ENCODE assay signal across 21 mouse cellular contexts in genomic region chr2:74933771-74934170, GRCm38 (mm10).
A peak's percentile ranks its signal among the peaks of the same experiment; 100 is the strongest.
DNase-seq lines count a peak whose midpoint lies in the region; ATAC-seq lines count a peak whose summit lies in the region.
"Had no signal": no experiment of that assay in that cellular context is flagged by ENCODE, and none has a peak within 500 bp of the region (broad histone marks: within the 10 kb centered on the region; RNA-seq: fewer than 3 reads in every experiment).

No protein-coding gene starts in this region.

- DNase-seq in cerebellum, postnatal 36 days, result peak; percentile 8 to 12
- DNase-seq in cerebellum, adult 9-11 months, result no peak
- DNase-seq in kidney, postnatal 4 days, result no peak
- peak; percentile 18 for DNase-seq in midbrain, embryonic 14.5 days
- DNase-seq in Muller cell, postnatal 12 days (ENCODE audit: inconsistent ontology term), result no peak
- DNase-seq: liver, postnatal 0 days; retina, postnatal 1 day; right cerebral cortex, postnatal 25 days; spleen, adult 18-20 months had no signal

- no peaks in the 10 kb centered on the region for H3K9me3 ChIP-seq in kidney, embryonic 15.5 days (replicated peaks)
- H3K9me3 ChIP-seq in midbrain, embryonic 14.5 days (ENCODE audit: control insufficient read depth, low read length), result no peaks in the 10 kb centered on the region
- no peaks in the 10 kb centered on the region for H3K9me3 ChIP-seq in midbrain, embryonic 15.5 days
- H3K9me3 ChIP-seq: heart, embryonic 12.5 days; hindbrain, embryonic 10.5 days; limb, embryonic 12.5 days; neural tube, embryonic 12.5 days had no signal

- no peak for ATAC-seq in kidney, embryonic 15.5 days (replicated peaks; ENCODE audit: low FRiP score)
- no peak for ATAC-seq in midbrain, embryonic 14.5 days (ENCODE audit: low FRiP score, low TSS enrichment)
- ATAC-seq in midbrain, embryonic 15.5 days (replicated peaks), result no peak
- ATAC-seq: forebrain, embryonic 16.5 days; intestine, postnatal 0 days; liver, postnatal 0 days had no signal

- H3K4me2 ChIP-seq in kidney, embryonic 15.5 days, result no peak overlapping the region
- H3K4me2 ChIP-seq in midbrain, embryonic 14.5 days (ENCODE audit: low read length), result no peak overlapping the region
- no peak overlapping the region for H3K4me2 ChIP-seq in midbrain, embryonic 15.5 days
- H3K4me2 ChIP-seq: heart, embryonic 12.5 days; limb, embryonic 12.5 days; liver, embryonic 11.5 days; midbrain, embryonic 11.5 days; neural tube, embryonic 12.5 days had no signal

- no peak overlapping the region for H3K4me3 ChIP-seq in kidney, embryonic 15.5 days (replicated peaks)
- H3K4me3 ChIP-seq in midbrain, embryonic 14.5 days (replicated peaks; ENCODE audit: low read depth, low read length), result no peak overlapping the region
- H3K4me3 ChIP-seq in midbrain, embryonic 15.5 days, result no peak overlapping the region
- H3K4me3 ChIP-seq: heart, embryonic 12.5 days; hindbrain, embryonic 10.5 days; layer of hippocampus, adult 2 months; limb, embryonic 12.5 days; neural tube, embryonic 12.5 days had no signal

- H3K27me3 ChIP-seq in kidney, embryonic 15.5 days, result peaks cover 12% of the 10 kb centered on the region
- H3K27me3 ChIP-seq in midbrain, embryonic 14.5 days (ENCODE audit: control insufficient read depth, insufficient read depth, low read length), result no peaks in the 10 kb centered on the region
- no peaks in the 10 kb centered on the region for H3K27me3 ChIP-seq in midbrain, embryonic 15.5 days (replicated peaks)
- H3K27me3 ChIP-seq: neural tube, embryonic 12.5 days; Patski had no signal

- H3K27ac ChIP-seq in kidney, embryonic 15.5 days, result peak overlapping the region; percentile 64
- H3K27ac ChIP-seq in midbrain, embryonic 14.5 days (replicated peaks; ENCODE audit: low read depth, low read length), result no peak overlapping the region
- no peak overlapping the region for H3K27ac ChIP-seq in midbrain, embryonic 15.5 days
- H3K27ac ChIP-seq: hindbrain, embryonic 10.5 days; layer of hippocampus, adult 2 months; limb, embryonic 12.5 days; neural tube, embryonic 12.5 days had no signal

- H3K4me1 ChIP-seq in kidney, embryonic 15.5 days, result peaks cover 32% of the 10 kb centered on the region
- no peaks in the 10 kb centered on the region for H3K4me1 ChIP-seq in midbrain, embryonic 14.5 days (ENCODE audit: control insufficient read depth, insufficient read depth, low read length)
- no peaks in the 10 kb centered on the region for H3K4me1 ChIP-seq in midbrain, embryonic 15.5 days
- H3K4me1 ChIP-seq: neural tube, embryonic 12.5 days had no signal

- H3K36me3 ChIP-seq in kidney, embryonic 15.5 days, result no peaks in the 10 kb centered on the region
- no peaks in the 10 kb centered on the region for H3K36me3 ChIP-seq in midbrain, embryonic 14.5 days (ENCODE audit: control insufficient read depth, insufficient read depth, low read length)
- H3K36me3 ChIP-seq in midbrain, embryonic 15.5 days (replicated peaks), result no peaks in the 10 kb centered on the region
- H3K36me3 ChIP-seq: heart, embryonic 12.5 days; hindbrain, embryonic 10.5 days; limb, embryonic 12.5 days; neural tube, embryonic 12.5 days had no signal

- WGBS in kidney, embryonic 15.5 days, result 50% methylated on average over 1 of the region's 1 CpGs
- 88% methylated on average over 1 of the region's 1 CpGs for WGBS in midbrain, embryonic 14.5 days
- WGBS in midbrain, embryonic 15.5 days, result 76% methylated on average over 1 of the region's 1 CpGs

- H3K9ac ChIP-seq in kidney, embryonic 15.5 days, result no peak overlapping the region
- H3K9ac ChIP-seq in midbrain, embryonic 14.5 days (replicated peaks; ENCODE audit: low read length), result no peak overlapping the region
- no peak overlapping the region for H3K9ac ChIP-seq in midbrain, embryonic 15.5 days
- H3K9ac ChIP-seq: heart, embryonic 12.5 days; limb, embryonic 12.5 days; liver, postnatal 0 days; neural tube, embryonic 12.5 days had no signal

Comparison
In these comparisons a context has a peak if more than half of its experiments do, and no peak if none do; other contexts are left out.
1. DNase-seq: peak in cerebellum, postnatal 36 days (2 of 2) and midbrain, embryonic 14.5 days (single experiment); none in cerebellum, adult 9-11 months (single experiment), kidney, postnatal 4 days (0 of 2) and Muller cell, postnatal 12 days (single experiment).